Mouse (Mus musculus) MEL (cell line): ENCODE results near the gene Pax1.

Experiments used
- CTCF ChIP-seq, 3 experiments: IDR thresholded peaks in 2 of 3; conservative IDR thresholded peaks in 1 of 3; 2 replicates each; pipeline ENCODE4 v1.5.1; 2011 to 2012; ENCODE audit warnings: low read length in 3 of 3, low read depth in 2 of 3, mild to moderate bottlenecking in 2 of 3, improper control_type of control experiment in 1 of 3, inconsistent platforms in 1 of 3, mixed read lengths in 1 of 3, moderate library complexity in 1 of 3; ENCODE audit not compliant: control insufficient read depth in 1 of 3, insufficient read depth in 1 of 3, poor library complexity in 1 of 3, severe bottlenecking in 1 of 3
- EP300 ChIP-seq, 2 experiments: IDR thresholded peaks; 2 replicates each; pipeline ENCODE4 v1.6.1; 2011; ENCODE audit warnings: improper control_type of control experiment in 2 of 2, low read length in 2 of 2, low read depth in 1 of 2, mild to moderate bottlenecking in 1 of 2
- POLR2A ChIP-seq, 2 experiments: IDR thresholded peaks; 2 replicates each; pipeline ENCODE4 v1.6.1; 2011 to 2012; ENCODE audit warnings: low read length in 2 of 2, mild to moderate bottlenecking in 2 of 2, control low read depth in 1 of 2, improper control_type of control experiment in 1 of 2, low read depth in 1 of 2, moderate library complexity in 1 of 2; ENCODE audit not compliant: control insufficient read depth in 1 of 2, insufficient read depth in 1 of 2, poor library complexity in 1 of 2
- RAD21 ChIP-seq: IDR thresholded peaks from 2 replicates; pipeline ENCODE4 v1.6.1; 2011; ENCODE audit warnings: mild to moderate bottlenecking, low read depth, low read length, improper control_type of control experiment
- SMC3 ChIP-seq: IDR thresholded peaks from 2 replicates; pipeline ENCODE4 v1.6.1; 2011; ENCODE audit warnings: low read depth, low read length, improper control_type of control experiment

DNA sequence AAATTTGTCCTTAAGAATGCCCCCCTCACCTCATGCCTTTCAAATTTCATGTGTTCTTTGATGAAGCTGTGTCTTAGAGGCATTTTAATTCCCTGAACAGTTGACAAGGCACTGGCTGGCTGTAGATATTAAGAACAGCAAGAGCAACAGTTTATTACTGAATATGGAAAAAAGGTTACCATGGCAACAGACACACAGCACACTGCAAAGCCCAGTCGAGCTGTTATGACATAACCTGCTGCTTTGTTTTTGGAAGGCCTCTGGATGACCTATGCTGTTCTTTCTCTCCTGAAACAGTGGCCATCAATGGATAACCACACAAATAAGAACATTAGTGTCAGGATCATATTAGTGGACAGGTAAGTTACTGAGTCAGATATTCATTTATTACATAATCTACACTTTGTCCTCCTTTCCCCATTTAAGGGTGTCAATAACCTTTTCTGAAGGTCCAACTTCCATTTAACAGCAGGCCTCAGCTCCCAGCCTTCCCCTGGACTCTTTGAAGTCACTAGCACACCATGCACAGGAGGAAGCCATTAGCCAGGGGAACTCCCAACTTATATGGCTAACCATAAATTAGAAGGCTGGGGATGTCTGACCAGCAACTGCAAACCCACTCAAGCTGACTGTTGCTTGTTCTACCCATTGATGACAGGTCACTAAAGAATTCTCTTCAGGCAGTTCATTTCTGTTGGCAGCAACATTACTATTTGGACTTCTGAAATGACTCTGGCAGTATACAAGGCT, 68.1 kb downstream of the Pax1 start:
- TF ChIP-seq RAD21, result no peak
- no peak for TF ChIP-seq CTCF (IDR thresholded peaks at IDR 0.05 in 2 of 3, conservative IDR thresholded peaks at IDR 0.05 in 1 of 3; ENCODE audit: control insufficient read depth in 1 of 3, insufficient read depth in 1 of 3, low read depth in 2 of 3, low read length in 3 of 3, poor library complexity in 1 of 3, severe bottlenecking in 1 of 3)
- TF ChIP-seq EP300 (IDR thresholded peaks at IDR 0.05; ENCODE audit: low read depth in 1 of 2, low read length in 2 of 2), result no peak
- TF ChIP-seq POLR2A (IDR thresholded peaks at IDR 0.05; ENCODE audit: control insufficient read depth in 1 of 2, insufficient read depth in 1 of 2, low read depth in 1 of 2, low read length in 2 of 2, poor library complexity in 1 of 2), result no peak
- no peak for TF ChIP-seq SMC3
